Mouse (Mus musculus): ENCODE results near the gene Gosr2. TPM values are rescaled to one million over a fixed set of nuclear protein-coding genes. Genes with fewer than 3 reads are reported as not detected.

The Gosr2 gene
- polyA plus RNA-seq, 1 experiment from 2014 or later, result 75.1 TPM

GRCm38 (mm10) chr11:103724331-103724771 lies 26.7 kb upstream of the Gosr2 start:
- WGBS, result 68% methylated on average over 11 of the region's 11 CpGs
- no peak overlapping the region for H3K27ac ChIP-seq (ENCODE audit: low read length)
- H3K36me3 ChIP-seq (ENCODE audit: control insufficient read depth, insufficient read depth, low read length), result no peaks in the 10 kb centered on the region
- peaks cover 10% of the 10 kb centered on the region; the same call in 1 of the 2 replicates for H3K4me1 ChIP-seq (ENCODE audit: control insufficient read depth, insufficient read depth, low read length)
- no peak overlapping the region for H3K4me3 ChIP-seq (replicated peaks; ENCODE audit: low read length)
- H3K9ac ChIP-seq (ENCODE audit: low read length), result no peak overlapping the region
- ATAC-seq (ENCODE audit: insufficient read depth, low FRiP score), result no peak
- no peak overlapping the region for H3K4me2 ChIP-seq (ENCODE audit: low read depth, low read length)
- no peaks in the 10 kb centered on the region for H3K9me3 ChIP-seq (replicated peaks; ENCODE audit: control insufficient read depth, low read length)
- H3K27me3 ChIP-seq (ENCODE audit: control insufficient read depth, insufficient read depth, low read length), result no peaks in the 10 kb centered on the region

- H3K27me3 ChIP-seq (ENCODE audit: control insufficient read depth, insufficient read depth, low read length), result no peaks in the 10 kb centered on the region
- no peaks in the 10 kb centered on the region for H3K9me3 ChIP-seq (replicated peaks; ENCODE audit: control insufficient read depth, low read length)
- H3K27ac ChIP-seq (ENCODE audit: low read length), result no peak overlapping the region
- WGBS, result 9% methylated on average over 9 of the region's 9 CpGs
- peak overlapping the region; percentile 50 for H3K4me2 ChIP-seq (ENCODE audit: low read depth, low read length)
- no peak; the same call in 1 of the 2 replicates for ATAC-seq (ENCODE audit: insufficient read depth, low FRiP score)
- 0 out of 2 replicates have a peak overlapping the region, but pooled peaks have one; percentile 9 for H3K9ac ChIP-seq (ENCODE audit: low read length)
- H3K4me3 ChIP-seq (replicated peaks; ENCODE audit: low read length), result peak overlapping the region; percentile 26
- H3K36me3 ChIP-seq (ENCODE audit: control insufficient read depth, insufficient read depth, low read length), result no peaks in the 10 kb centered on the region
- peaks cover 10% of the 10 kb centered on the region; the same call in 1 of the 2 replicates for H3K4me1 ChIP-seq (ENCODE audit: control insufficient read depth, insufficient read depth, low read length)
Observed at GRCm38 (mm10) chr11:103722040-103722481, 24.4 kb upstream of the Gosr2 start.

GRCm38 (mm10) chr11:103721468-103722039 lies 23.9 kb upstream of the Gosr2 start:
- Histone ChIP-seq H3K4me1 (ENCODE audit: control insufficient read depth, insufficient read depth, low read length) (peaks cover 10% of the 10 kb centered on the region; the same call in 1 of the 2 replicates), H3K36me3 (ENCODE audit: control insufficient read depth, insufficient read depth, low read length) (no peaks in the 10 kb centered on the region), H3K9me3 (replicated peaks; ENCODE audit: control insufficient read depth, low read length) (no peaks in the 10 kb centered on the region), H3K4me3 (replicated peaks; ENCODE audit: low read length) (peak overlapping the region; percentile 26), H3K27me3 (ENCODE audit: control insufficient read depth, insufficient read depth, low read length) (no peaks in the 10 kb centered on the region), H3K9ac (ENCODE audit: low read length) (0 out of 2 replicates have a peak overlapping the region, but pooled peaks have one; percentile 9), H3K27ac (ENCODE audit: low read length) (no peak overlapping the region), H3K4me2 (ENCODE audit: low read depth, low read length) (peak overlapping the region; percentile 50)
- ATAC-seq (ENCODE audit: insufficient read depth, low FRiP score), result peak; percentile 62
- 13% methylated on average over 15 of the region's 15 CpGs for WGBS

DNA sequence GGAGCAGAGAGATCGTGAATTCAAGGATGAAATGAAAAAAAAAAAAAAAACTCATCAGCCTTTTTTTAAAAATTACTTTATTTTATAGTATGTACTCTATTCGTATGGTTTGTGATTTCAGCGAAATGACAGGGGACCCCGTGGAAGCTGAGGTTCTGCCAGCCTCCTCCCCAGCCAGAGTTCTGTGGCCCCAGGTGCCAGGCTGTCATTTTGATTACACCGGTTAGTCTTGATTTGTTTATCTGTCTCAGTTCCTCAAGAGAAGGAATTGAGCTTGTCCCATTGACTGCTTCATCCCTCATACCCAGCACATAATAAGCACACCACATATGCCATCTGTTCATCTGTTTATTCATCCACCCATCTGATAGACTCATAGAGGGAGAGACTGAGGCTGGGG lies 21.7 kb upstream of the Gosr2 start:
- no peak for ATAC-seq (ENCODE audit: insufficient read depth, low FRiP score)
- H3K9me3 ChIP-seq (replicated peaks; ENCODE audit: control insufficient read depth, low read length), result no peaks in the 10 kb centered on the region
- H3K9ac ChIP-seq (ENCODE audit: low read length), result no peak overlapping the region
- WGBS, result 82% methylated on average over 5 of the region's 5 CpGs
- H3K36me3 ChIP-seq (ENCODE audit: control insufficient read depth, insufficient read depth, low read length), result no peaks in the 10 kb centered on the region
- no peak overlapping the region for H3K4me3 ChIP-seq (replicated peaks; ENCODE audit: low read length)
- no peaks in the 10 kb centered on the region for H3K27me3 ChIP-seq (ENCODE audit: control insufficient read depth, insufficient read depth, low read length)
- peaks cover 10% of the 10 kb centered on the region; the same call in 1 of the 2 replicates for H3K4me1 ChIP-seq (ENCODE audit: control insufficient read depth, insufficient read depth, low read length)
- no peak overlapping the region for H3K27ac ChIP-seq (ENCODE audit: low read length)
- no peak overlapping the region for H3K4me2 ChIP-seq (ENCODE audit: low read depth, low read length)

DNA sequence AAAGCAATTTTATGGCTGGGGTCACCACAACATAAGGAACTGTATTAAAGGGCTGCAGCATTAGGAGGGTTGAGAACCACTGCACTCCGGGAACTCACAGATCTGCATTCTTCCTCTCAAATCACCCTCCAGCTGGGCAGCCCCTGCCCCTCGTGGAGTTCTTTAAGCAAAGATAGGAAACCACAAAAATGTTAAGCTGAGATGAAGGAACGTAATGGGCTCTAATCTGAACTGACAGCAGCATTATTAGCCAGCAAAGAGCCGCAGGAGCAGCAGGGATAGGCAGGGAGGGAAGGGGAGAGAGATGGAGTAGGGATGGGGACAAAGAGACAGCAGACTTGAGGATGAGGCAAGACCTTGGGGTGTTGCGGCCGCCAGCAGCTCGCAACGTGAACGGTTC lies 19.3 kb upstream of the Gosr2 start:
- H3K4me3 ChIP-seq (replicated peaks; ENCODE audit: low read length), result no peak overlapping the region
- 58% methylated on average over 9 of the region's 9 CpGs for WGBS
- no peak for ATAC-seq (ENCODE audit: insufficient read depth, low FRiP score)

DNA sequence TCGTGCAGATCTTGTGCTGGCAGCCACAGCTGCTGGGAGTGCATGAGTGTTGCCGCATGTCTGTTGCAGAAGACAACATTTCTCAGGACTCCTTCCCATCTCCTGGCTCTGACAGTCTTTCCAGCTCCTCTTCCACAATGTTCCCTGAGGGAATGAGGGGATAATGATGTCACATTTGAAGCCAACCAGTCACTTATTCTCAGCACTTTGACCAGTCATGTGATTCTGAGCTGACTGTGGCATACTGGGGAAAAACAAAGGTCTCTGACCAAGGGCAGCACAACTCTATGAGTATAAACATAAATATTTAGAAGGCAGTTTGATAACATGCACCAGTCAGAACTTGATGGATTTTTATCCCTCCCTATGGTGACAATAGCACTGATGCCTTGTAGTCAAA lies 16.4 kb upstream of the Gosr2 start:
- WGBS, result 85% methylated on average over 2 of the region's 2 CpGs
- 0 out of 2 replicates have a peak, but pooled peaks cover 4% of the 10 kb centered on the region for H3K4me1 ChIP-seq (ENCODE audit: control insufficient read depth, insufficient read depth, low read length)
- H3K9ac ChIP-seq (ENCODE audit: low read length), result no peak overlapping the region
- no peaks in the 10 kb centered on the region for H3K9me3 ChIP-seq (replicated peaks; ENCODE audit: control insufficient read depth, low read length)
- no peaks in the 10 kb centered on the region for H3K36me3 ChIP-seq (ENCODE audit: control insufficient read depth, insufficient read depth, low read length)
- H3K27ac ChIP-seq (ENCODE audit: low read length), result no peak overlapping the region
- no peak overlapping the region for H3K4me3 ChIP-seq (replicated peaks; ENCODE audit: low read length)
- no peak for ATAC-seq (ENCODE audit: insufficient read depth, low FRiP score)
- H3K4me2 ChIP-seq (ENCODE audit: low read depth, low read length), result no peak overlapping the region
- no peaks in the 10 kb centered on the region for H3K27me3 ChIP-seq (ENCODE audit: control insufficient read depth, insufficient read depth, low read length)

More for the DNA sequence above, 19.3 kb upstream of the Gosr2 start:
- no peak overlapping the region for H3K9ac ChIP-seq (ENCODE audit: low read length)
- H3K36me3 ChIP-seq (ENCODE audit: control insufficient read depth, insufficient read depth, low read length), result no peaks in the 10 kb centered on the region
- H3K4me1 ChIP-seq (ENCODE audit: control insufficient read depth, insufficient read depth, low read length), result 0 out of 2 replicates have a peak, but pooled peaks cover 5% of the 10 kb centered on the region
- no peaks in the 10 kb centered on the region for H3K9me3 ChIP-seq (replicated peaks; ENCODE audit: control insufficient read depth, low read length)
- no peaks in the 10 kb centered on the region for H3K27me3 ChIP-seq (ENCODE audit: control insufficient read depth, insufficient read depth, low read length)
- H3K4me2 ChIP-seq (ENCODE audit: low read depth, low read length), result no peak overlapping the region
- no peak overlapping the region for H3K27ac ChIP-seq (ENCODE audit: low read length)

- Histone ChIP-seq H3K9me3 (replicated peaks; ENCODE audit: control insufficient read depth, low read length) (no peaks in the 10 kb centered on the region), H3K4me3 (replicated peaks; ENCODE audit: low read length) (no peak overlapping the region), H3K9ac (ENCODE audit: low read length) (no peak overlapping the region), H3K4me1 (ENCODE audit: control insufficient read depth, insufficient read depth, low read length) (0 out of 2 replicates have a peak, but pooled peaks cover 4% of the 10 kb centered on the region), H3K27me3 (ENCODE audit: control insufficient read depth, insufficient read depth, low read length) (no peaks in the 10 kb centered on the region), H3K4me2 (ENCODE audit: low read depth, low read length) (no peak overlapping the region), H3K36me3 (ENCODE audit: control insufficient read depth, insufficient read depth, low read length) (no peaks in the 10 kb centered on the region), H3K27ac (ENCODE audit: low read length) (no peak overlapping the region)
- 0 out of 2 replicates have a peak, but pooled peaks have one; percentile 13 for ATAC-seq (ENCODE audit: insufficient read depth, low FRiP score)
- WGBS, result 48% methylated on average over 28 of the region's 28 CpGs
Observed at GRCm38 (mm10) chr11:103711851-103712587, 14.3 kb upstream of the Gosr2 start.

- 0 out of 2 replicates have a peak, but pooled peaks cover 4% of the 10 kb centered on the region for H3K4me1 ChIP-seq (ENCODE audit: control insufficient read depth, insufficient read depth, low read length)
- H3K4me3 ChIP-seq (replicated peaks; ENCODE audit: low read length), result no peak overlapping the region
- no peaks in the 10 kb centered on the region for H3K27me3 ChIP-seq (ENCODE audit: control insufficient read depth, insufficient read depth, low read length)
- H3K9ac ChIP-seq (ENCODE audit: low read length), result no peak overlapping the region
- H3K36me3 ChIP-seq (ENCODE audit: control insufficient read depth, insufficient read depth, low read length), result no peaks in the 10 kb centered on the region
- H3K9me3 ChIP-seq (replicated peaks; ENCODE audit: control insufficient read depth, low read length), result no peaks in the 10 kb centered on the region
- no peak overlapping the region for H3K4me2 ChIP-seq (ENCODE audit: low read depth, low read length)
- 96% methylated on average over 1 of the region's 1 CpGs for WGBS
- H3K27ac ChIP-seq (ENCODE audit: low read length), result no peak overlapping the region
- ATAC-seq (ENCODE audit: insufficient read depth, low FRiP score), result no peak
Observed at GRCm38 (mm10) chr11:103709982-103710381, 12.3 kb upstream of the Gosr2 start.

DNA sequence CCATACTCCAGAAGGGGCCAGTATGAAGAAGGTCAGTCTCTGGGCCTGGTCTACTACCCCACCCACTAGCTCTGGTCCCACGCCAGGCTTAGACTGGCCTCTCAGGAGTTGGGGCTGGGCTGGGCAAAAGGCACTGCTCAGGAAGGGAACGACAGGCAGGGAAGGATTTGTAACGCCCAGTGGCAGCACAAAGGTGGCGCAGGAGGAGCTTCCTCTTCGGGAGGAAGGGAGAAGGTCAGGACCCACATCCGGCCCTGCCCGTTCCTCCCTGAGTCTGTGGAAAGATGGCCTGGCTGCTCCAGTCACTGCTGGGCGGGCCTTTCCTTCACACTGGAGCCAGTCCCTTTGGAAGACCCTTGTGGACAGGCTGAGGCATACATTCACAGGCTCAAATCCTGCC lies 9.3 kb upstream of the Gosr2 start:
- H3K4me2 ChIP-seq (ENCODE audit: low read depth, low read length), result no peak overlapping the region
- no peak overlapping the region for H3K9ac ChIP-seq (ENCODE audit: low read length)
- 37% methylated on average over 8 of the region's 8 CpGs for WGBS
- no peaks in the 10 kb centered on the region for H3K36me3 ChIP-seq (ENCODE audit: control insufficient read depth, insufficient read depth, low read length)
- no peaks in the 10 kb centered on the region for H3K27me3 ChIP-seq (ENCODE audit: control insufficient read depth, insufficient read depth, low read length)
- H3K27ac ChIP-seq (ENCODE audit: low read length), result no peak overlapping the region
- no peaks in the 10 kb centered on the region for H3K9me3 ChIP-seq (replicated peaks; ENCODE audit: control insufficient read depth, low read length)
- H3K4me1 ChIP-seq (ENCODE audit: control insufficient read depth, insufficient read depth, low read length), result 0 out of 2 replicates have a peak, but pooled peaks cover 4% of the 10 kb centered on the region
- no peak overlapping the region for H3K4me3 ChIP-seq (replicated peaks; ENCODE audit: low read length)
- peak; percentile 26; the same call in 1 of the 2 replicates for ATAC-seq (ENCODE audit: insufficient read depth, low FRiP score)
